Mouse (Mus musculus): Measurements from ENCODE around the gene Cc2d1b. TPM values are rescaled to one million over a fixed set of nuclear protein-coding genes. Genes with fewer than 3 reads are reported as not detected.

The Cc2d1b gene
- polyA plus RNA-seq, 1 experiment: 31.0 TPM

DNA sequence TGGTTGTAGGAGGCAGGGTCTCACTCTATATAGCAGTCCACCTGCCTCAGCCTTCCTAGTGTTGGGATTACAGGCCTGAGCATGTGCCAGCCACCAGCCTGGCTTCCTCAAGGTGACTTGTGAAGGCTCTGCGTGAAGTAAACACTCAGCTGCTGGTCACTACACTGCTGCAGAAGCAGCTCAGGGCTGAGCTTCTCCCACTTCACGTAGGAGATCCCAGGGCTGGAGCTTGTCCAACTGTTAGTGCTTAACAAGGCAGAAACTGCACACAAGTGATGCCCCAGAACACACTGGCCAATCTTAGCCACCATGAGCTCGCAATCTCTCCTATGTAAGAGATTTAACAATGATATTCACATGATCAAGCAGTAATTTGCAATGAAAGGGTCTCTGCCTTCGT, 15.0 kb downstream of the Cc2d1b start:
- TF ChIP-seq CTCF (IDR thresholded peaks at IDR 0.05; ENCODE audit: borderline replicate concordance, insufficient read depth, low read length) (no peak), POLR2A (IDR thresholded peaks at IDR 0.05; ENCODE audit: low read depth, low read length) (no peak)
- no peak overlapping the region for H3K27ac ChIP-seq (ENCODE audit: insufficient read depth, low read length)
- H3K4me1 ChIP-seq (ENCODE audit: control insufficient read depth, insufficient read depth, low read length): no peaks in the 10 kb centered on the region
- H3K4me3 ChIP-seq (ENCODE audit: insufficient read depth, low read length): no peak overlapping the region

DNA sequence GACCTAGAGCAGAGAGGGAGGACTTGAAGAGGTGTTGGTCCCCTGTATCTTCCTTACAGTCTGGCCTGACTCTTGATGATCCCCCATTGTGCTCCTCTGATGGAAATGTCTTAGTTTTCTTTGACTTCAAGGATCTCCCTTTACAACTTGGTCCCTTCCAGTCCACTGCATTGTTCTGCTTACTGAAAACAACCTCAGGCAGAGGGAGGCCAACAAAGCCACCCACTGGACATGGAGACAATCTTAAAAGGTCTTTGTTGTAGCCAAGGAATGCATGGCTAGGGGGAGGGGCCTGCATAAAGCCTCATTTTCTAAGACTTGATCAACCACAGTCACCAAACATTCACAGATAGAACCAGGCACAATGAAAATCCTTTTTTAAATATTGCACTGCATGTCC, 15.4 kb downstream of the Cc2d1b start:
- Histone ChIP-seq H3K4me3 (ENCODE audit: insufficient read depth, low read length) (no peak overlapping the region), H3K27ac (ENCODE audit: insufficient read depth, low read length) (no peak overlapping the region), H3K4me1 (ENCODE audit: control insufficient read depth, insufficient read depth, low read length) (no peaks in the 10 kb centered on the region)
- TF ChIP-seq CTCF (IDR thresholded peaks at IDR 0.05; ENCODE audit: borderline replicate concordance, insufficient read depth, low read length) (no peak), POLR2A (IDR thresholded peaks at IDR 0.05; ENCODE audit: low read depth, low read length) (no peak)

DNA sequence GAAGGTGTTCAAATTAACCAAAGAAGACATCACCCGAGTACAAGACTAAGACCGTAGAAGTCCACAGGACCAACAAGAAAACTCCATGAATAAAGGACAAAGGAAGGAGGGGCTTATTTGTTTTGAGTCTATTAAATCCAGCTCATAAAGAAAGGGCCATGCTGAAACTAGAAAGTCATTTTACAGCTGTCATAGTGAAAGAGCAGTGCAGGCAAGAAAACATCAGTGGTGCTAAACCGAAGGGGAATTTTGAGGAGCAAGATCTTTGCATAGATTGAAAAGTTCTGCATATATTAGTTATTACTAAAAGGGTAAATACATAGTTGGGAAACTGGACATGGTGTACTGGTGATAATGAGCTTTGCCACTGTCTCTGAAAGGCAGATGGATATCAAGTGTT, 18.0 kb downstream of the Cc2d1b start:
- Histone ChIP-seq H3K27ac (ENCODE audit: insufficient read depth, low read length) (no peak overlapping the region), H3K4me1 (ENCODE audit: control insufficient read depth, insufficient read depth, low read length) (no peaks in the 10 kb centered on the region), H3K4me3 (ENCODE audit: insufficient read depth, low read length) (no peak overlapping the region)
- TF ChIP-seq POLR2A (IDR thresholded peaks at IDR 0.05; ENCODE audit: low read depth, low read length): no peak

DNA sequence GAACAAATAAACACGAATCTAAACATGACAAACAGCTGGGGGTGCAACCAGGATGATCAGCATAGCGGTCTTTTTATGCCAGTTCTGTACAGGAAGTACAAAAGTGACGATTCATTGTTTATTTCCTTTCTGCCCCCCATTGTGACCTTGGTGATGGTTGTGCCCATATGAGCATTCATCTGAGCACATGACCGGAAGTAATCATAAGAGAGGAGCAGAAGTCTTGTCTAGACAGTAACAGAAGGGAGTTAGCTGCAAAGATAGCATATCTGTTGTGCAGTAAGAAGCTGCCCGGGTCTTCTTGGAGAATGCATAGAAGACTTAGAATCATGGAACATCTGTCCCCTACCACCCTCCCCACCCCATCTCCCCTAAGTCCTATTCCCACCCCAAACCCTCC, 19.0 kb downstream of the Cc2d1b start:
- no peak overlapping the region for H3K27ac ChIP-seq (ENCODE audit: insufficient read depth, low read length)
- no peaks in the 10 kb centered on the region for H3K4me1 ChIP-seq (ENCODE audit: control insufficient read depth, insufficient read depth, low read length)
- no peak overlapping the region for H3K4me3 ChIP-seq (ENCODE audit: insufficient read depth, low read length)
- no peak for TF ChIP-seq CTCF (IDR thresholded peaks at IDR 0.05; ENCODE audit: borderline replicate concordance, insufficient read depth, low read length)
- no peak for TF ChIP-seq POLR2A (IDR thresholded peaks at IDR 0.05; ENCODE audit: low read depth, low read length)

DNA sequence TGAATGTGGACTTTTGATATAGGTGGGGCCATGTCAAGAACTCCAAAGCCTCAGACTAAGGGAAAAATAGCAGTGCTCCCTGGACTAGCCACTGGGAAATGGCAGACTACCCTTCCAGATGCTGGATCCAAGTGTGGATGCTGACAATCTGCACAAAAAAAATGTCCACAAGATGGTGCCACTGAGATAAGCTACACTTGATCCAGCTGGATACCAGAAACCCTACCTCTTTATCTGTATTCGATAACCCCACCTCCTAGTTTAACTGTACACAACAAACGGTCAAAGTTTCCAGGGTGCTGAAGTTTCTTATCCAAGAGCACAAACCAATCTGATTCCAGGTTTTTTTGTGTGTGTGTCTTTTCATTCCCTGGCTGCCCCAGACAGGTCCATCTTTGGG, 44.7 kb downstream of the Cc2d1b start:
- Histone ChIP-seq H3K4me3 (ENCODE audit: insufficient read depth, low read length) (no peak overlapping the region), H3K4me1 (ENCODE audit: control insufficient read depth, insufficient read depth, low read length) (no peaks in the 10 kb centered on the region), H3K27ac (ENCODE audit: insufficient read depth, low read length) (no peak overlapping the region)
- TF ChIP-seq POLR2A (IDR thresholded peaks at IDR 0.05; ENCODE audit: low read depth, low read length): no peak
- no peak for TF ChIP-seq CTCF (IDR thresholded peaks at IDR 0.05; ENCODE audit: borderline replicate concordance, insufficient read depth, low read length)

Other genes starting within 250 kb of the Cc2d1b start
- not detected in 2 replicates for gene Shisal2a, start 236.6 kb upstream of the Cc2d1b start, polyA plus RNA-seq (2011; ENCODE audit: insufficient read length, low read depth, missing spikeins)
- gene Gpx7, start 213.0 kb upstream of the Cc2d1b start, polyA plus RNA-seq (2011; ENCODE audit: insufficient read length, low read depth, missing spikeins): 45.3 and 64.1 TPM in 2 replicates
- gene Tut4, start 160.5 kb upstream of the Cc2d1b start, polyA plus RNA-seq (2011; ENCODE audit: insufficient read length, low read depth, missing spikeins): 32.3 and 45.1 TPM in 2 replicates
- gene Prpf38a, start 40.6 kb upstream of the Cc2d1b start, polyA plus RNA-seq (2011; ENCODE audit: insufficient read length, low read depth, missing spikeins): 51.5 and 62.1 TPM in 2 replicates
- gene Orc1, start 40.5 kb upstream of the Cc2d1b start, polyA plus RNA-seq (2011; ENCODE audit: insufficient read length, low read depth, missing spikeins): 6.2 and 9.6 TPM in 2 replicates
- gene 3110021N24Rik, start 99.7 kb downstream of the Cc2d1b start, polyA plus RNA-seq (2011; ENCODE audit: insufficient read length, low read depth, missing spikeins): not detected in 2 replicates
- gene Zfyve9, start 160.9 kb downstream of the Cc2d1b start, polyA plus RNA-seq (2011; ENCODE audit: insufficient read length, low read depth, missing spikeins): 15.8 and 20.4 TPM in 2 replicates
- gene Btf3l4, start 213.7 kb downstream of the Cc2d1b start, polyA plus RNA-seq (2011; ENCODE audit: insufficient read length, low read depth, missing spikeins): 124 and 161 TPM in 2 replicates
- gene Txndc12, start 214.7 kb downstream of the Cc2d1b start, polyA plus RNA-seq (2011; ENCODE audit: insufficient read length, low read depth, missing spikeins): 80.6 and 94.9 TPM in 2 replicates
- gene Kti12, start 227.8 kb downstream of the Cc2d1b start, polyA plus RNA-seq (2011; ENCODE audit: insufficient read length, low read depth, missing spikeins): 15.5 and 16.4 TPM in 2 replicates
- gene A730015C16Rik, start 228.7 kb downstream of the Cc2d1b start, polyA plus RNA-seq (2011; ENCODE audit: insufficient read length, low read depth, missing spikeins): not detected in 2 replicates